Mouse (Mus musculus): ENCODE measurements at regions not wholly inside any gene's neighbourhood (a gene's known extent, or its start where the extent isn't known, plus 50 kb on each side); places are given as distances from the start of the nearest gene placed in this dataset.

DNA sequence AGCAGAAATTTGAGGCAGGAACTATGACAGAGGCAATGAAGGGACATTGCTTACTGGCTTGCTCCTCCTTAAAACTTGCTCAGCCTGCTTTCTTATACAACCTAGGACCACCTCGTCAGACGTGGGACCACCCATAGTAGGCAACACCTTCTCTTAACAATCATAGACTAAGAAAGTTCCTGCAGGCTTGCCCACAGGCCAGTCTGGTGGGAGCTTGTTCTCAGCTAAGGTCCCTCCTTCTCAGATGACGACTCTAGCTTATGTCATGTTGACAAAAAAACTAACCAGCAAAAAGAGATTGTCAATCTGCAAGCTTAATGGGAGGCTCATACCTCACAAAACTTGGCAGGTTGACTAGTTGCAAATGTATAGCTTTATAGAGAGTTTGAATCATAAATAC, 56.5 kb upstream of the Lsm6 start:
- DNase-seq (ENCODE audit: low spot score): no peak
- intact Hi-C loops (cut with DNase I): no loop called here

- intact Hi-C loops (cut with DNase I): loop anchor here (10.0 kb wide), 1 partner anchor 215 kb away; no protein-coding TSS in a partner anchor
- DNase-seq (ENCODE audit: low spot score): no peak
Measured at GRCm38 (mm10) chr8:78889708-78890107, 68.8 kb upstream of the Lsm6 start.

DNA sequence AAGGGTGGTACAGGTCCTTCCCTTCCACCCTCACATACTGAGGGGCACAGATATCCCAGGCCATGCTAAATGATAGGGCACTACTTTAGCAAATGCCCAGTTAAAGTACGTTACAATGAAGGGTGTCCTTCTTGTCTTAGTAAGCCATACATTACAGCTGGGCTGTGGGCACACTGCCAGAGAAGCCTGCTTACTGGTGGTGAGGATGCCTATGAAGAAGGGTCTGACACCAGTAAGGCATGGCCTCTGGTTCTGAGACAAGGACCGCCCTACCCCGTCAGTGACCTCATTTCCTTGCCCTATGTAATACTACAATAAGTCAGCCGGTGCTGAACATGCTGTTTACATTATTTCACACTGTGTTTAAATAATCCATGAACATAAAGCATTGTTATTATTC, 69.6 kb upstream of the Lsm6 start:
- intact Hi-C loops (cut with DNase I): loop anchor here (10.0 kb wide), 1 partner anchor 216 kb away; no protein-coding TSS in a partner anchor
- no peak for DNase-seq (ENCODE audit: low spot score)

DNA sequence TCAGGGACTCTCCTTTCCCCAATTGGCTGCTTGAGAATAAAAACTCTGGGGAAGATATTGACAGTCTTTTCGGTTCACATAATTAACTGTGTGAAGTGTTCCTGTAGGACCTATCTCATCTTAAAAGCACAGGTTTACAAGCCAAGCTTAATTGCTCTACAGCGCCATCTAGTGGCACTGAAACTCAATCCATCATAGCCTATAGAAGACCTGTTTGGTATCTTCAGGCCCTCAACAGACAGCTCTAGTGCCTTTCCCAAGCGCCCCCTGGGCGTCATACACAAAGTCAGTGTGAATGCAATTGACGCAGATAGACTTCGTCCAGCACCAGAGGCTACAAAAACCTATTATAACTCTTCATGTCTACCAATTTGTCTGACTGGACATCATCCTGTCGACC, 78.9 kb upstream of the Lsm6 start:
- intact Hi-C loops (cut with DNase I): loop anchor here (2.0 to 10.0 kb wide), 3 partner anchors 225 to 837 kb away; no protein-coding TSS in a partner anchor
- DNase-seq (ENCODE audit: low spot score): no peak

GRCm38 (mm10) chr8:78903034-78903433, 82.1 kb upstream of the Lsm6 start:
- intact Hi-C loops (cut with DNase I): no loop called here
- DNase-seq (ENCODE audit: low spot score): no peak

- no peak for DNase-seq (ENCODE audit: low spot score)
- intact Hi-C loops (cut with DNase I): no loop called here
Measured at GRCm38 (mm10) chr8:78907918-78908317, 87.0 kb upstream of the Lsm6 start.

DNA sequence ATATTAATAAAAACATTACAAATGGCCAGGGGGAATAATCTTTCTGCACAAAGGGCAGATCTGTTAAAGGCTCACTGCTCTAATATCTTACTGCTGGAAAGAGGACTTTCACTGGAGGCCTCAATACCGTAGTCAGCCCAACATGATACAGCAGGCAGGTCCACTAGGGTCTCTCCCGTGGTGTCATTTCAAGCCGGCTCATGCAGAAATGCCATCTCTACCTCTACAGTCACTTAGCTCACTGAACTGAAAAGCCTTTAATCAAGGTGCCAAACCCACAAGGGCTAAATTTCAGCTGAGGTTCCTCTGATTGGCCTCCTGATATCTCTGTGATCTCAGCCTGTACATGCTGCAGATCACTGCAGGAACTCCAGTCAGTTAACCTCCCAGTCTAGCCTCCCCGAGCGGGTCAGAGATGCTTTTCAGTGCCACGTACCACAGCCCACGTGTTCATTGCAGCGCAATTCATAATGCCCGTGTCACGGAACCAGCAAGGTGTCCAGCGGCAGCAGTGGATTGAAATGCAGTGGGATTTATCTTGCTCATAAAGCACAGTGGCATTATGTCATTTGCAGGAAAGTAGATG, 90.4 kb upstream of the Lsm6 start:
- no peak for DNase-seq (ENCODE audit: low spot score)
- intact Hi-C loops (cut with DNase I): no loop called here

- intact Hi-C loops (cut with DNase I): no loop called here
- no peak for DNase-seq (ENCODE audit: low spot score)
Measured at GRCm38 (mm10) chr8:78912470-78912869, 91.5 kb upstream of the Lsm6 start.

DNA sequence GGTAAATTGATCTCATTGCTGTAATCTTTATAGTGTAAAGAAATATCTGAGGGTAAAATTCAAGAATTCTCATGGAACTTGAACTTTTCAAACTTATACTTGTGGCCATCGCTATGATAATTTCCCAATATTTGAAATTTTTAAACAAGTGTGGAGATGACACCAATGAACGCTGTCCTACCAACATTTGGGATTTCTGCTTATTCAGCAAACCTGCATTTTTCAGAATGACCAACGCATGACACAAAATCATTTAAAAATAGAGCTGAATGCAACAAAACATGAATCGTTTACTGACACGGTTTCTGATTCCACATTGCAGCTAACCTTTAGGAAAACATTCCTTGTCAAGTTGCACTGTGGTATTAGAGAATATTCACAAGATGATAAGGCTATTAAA, 92.9 kb upstream of the Lsm6 start:
- intact Hi-C loops (cut with DNase I): no loop called here
- DNase-seq (ENCODE audit: low spot score): no peak

- intact Hi-C loops (cut with DNase I): no loop called here
- no peak for DNase-seq (ENCODE audit: low spot score)
Measured at GRCm38 (mm10) chr8:78930610-78931397, 97.4 kb upstream of the Zfp827 start.

DNA sequence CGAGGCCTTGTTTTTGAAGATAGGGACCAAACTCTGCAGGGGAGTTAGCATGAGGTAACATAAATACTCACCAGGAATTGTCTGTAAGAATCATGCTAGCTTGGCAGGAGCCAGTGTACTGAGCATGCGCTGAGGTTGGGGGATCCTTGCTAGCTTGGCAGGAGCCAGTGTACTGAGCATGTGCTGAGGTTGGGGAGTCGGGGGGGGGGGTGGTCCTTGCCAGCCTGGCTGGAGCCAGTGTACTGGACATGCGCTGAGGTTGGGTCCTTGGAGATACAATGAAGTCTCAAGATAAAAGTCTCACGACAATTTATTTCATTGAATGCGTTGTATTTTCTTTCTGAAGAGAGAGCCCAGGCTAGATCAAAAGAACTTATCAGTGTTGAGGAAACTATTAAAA, 96.2 kb upstream of the Zfp827 start:
- intact Hi-C loops (cut with DNase I): no loop called here

GRCm38 (mm10) chr8:78940049-78940448, 88.2 kb upstream of the Zfp827 start:
- no peak for DNase-seq (ENCODE audit: low spot score)
- intact Hi-C loops (cut with DNase I): no loop called here

More for the DNA sequence above, 96.2 kb upstream of the Zfp827 start:
- no peak for DNase-seq (ENCODE audit: low spot score)

DNA sequence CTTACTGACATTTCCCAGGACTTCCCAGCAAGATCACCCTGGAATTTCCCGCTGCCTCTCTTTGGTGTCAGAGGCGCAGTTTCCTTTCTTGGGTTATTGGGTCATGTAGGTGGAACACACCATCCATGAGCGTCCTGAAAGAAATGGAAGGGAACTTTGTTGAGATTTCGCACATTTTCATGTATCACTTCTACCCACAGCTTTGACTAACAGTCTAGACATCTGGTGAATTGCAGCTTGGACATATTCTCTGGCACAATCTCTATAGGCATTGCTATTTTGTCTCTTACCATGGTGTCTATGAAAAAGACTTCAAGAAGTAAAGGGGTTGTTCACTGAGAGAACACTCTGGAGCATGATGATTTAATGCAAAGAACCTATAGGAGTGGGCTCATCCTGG, 86.7 kb upstream of the Zfp827 start:
- no peak for DNase-seq (ENCODE audit: low spot score)
- intact Hi-C loops (cut with DNase I): no loop called here

GRCm38 (mm10) chr8:78944367-78944766, 83.9 kb upstream of the Zfp827 start:
- no peak for DNase-seq (ENCODE audit: low spot score)
- intact Hi-C loops (cut with DNase I): no loop called here

- DNase-seq (ENCODE audit: low spot score): no peak
- intact Hi-C loops (cut with DNase I): no loop called here
Measured at GRCm38 (mm10) chr8:78945607-78946006, 82.6 kb upstream of the Zfp827 start.

- DNase-seq (ENCODE audit: low spot score): no peak
- intact Hi-C loops (cut with DNase I): no loop called here
Measured at GRCm38 (mm10) chr8:78946085-78946484, 82.2 kb upstream of the Zfp827 start.

GRCm38 (mm10) chr8:78975034-78975433, 53.2 kb upstream of the Zfp827 start:
- no peak for DNase-seq (ENCODE audit: low spot score)
- intact Hi-C loops (cut with DNase I): no loop called here
